Mouse (Mus musculus) liver, adult 2 months (tissue): ENCODE measurements around the gene Rnaset2a.
"Not testable (repeated sequence)": the region's sequence is repeated elsewhere in the genome, so short reads cannot be mapped to it uniquely, and the experiment has no call there.

ENCODE experiments used
- CTCF ChIP-seq: fragments of 200-500 bp; IDR thresholded peaks from 2 replicates; pipeline ENCODE4 v1.5.1; 2011; ENCODE audit warnings: low read depth, low read length, control low read depth
- POLR2A ChIP-seq: fragments of 200-500 bp; IDR thresholded peaks from 2 replicates; pipeline ENCODE4 v1.6.1; 2011; ENCODE audit warnings: low read length, control low read depth; ENCODE audit not compliant: insufficient read depth; ENCODE audit errors: extremely low read depth

GRCm38 (mm10) chr17:8160969-8161368 is 13.1 kb upstream of the Rnaset2a start:
- peak; percentile 38; the same call in 1 of the 2 replicates for TF ChIP-seq CTCF
- not testable (repeated sequence) for TF ChIP-seq POLR2A
